Comparison of ENCODE assay signal across 8 mouse cellular contexts in the genomic region with DNA sequence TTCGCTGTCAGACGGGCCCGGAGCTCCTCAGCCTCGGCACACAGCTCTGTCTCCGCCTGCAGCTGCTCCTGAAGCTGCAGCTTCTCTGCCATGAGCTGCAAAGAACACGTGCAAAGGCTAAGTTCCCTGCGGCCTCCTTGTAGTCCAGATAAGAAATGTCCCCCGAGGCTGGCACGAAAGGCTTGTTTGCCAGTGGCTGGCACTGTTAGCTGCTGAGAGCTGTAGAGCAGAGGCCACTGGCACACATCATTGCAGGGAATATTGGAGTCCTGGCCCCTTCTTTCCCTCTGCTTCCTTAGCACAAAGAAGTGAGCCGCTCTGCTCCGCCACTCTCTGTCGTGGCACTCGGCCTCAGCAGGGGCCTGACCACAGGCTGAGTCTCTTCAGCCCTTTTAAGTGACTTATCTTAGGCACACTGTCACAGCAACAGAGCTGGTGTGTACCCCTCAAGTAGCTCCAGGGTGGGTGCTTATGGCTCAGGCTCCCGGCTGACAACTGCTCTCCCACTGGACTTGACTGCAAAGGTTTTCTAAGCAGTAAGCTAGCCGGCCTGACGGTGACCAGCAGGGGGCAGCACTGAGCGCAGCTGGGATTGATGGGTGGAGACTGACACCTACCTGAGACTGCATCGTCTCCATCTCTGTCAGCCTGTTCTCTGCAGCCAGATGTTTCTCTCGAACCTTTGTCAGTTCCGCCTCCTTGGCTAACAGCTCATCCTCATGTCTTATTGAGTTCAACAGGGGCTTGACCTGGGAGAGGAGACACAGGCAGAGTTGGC. TPM values are rescaled to one million over a fixed set of nuclear protein-coding genes. Genes with fewer than 3 reads are reported as not detected.
A peak's percentile ranks its signal among the peaks of the same experiment; 100 is the strongest.
DNase-seq lines count a peak whose midpoint lies in the region; ATAC-seq lines count a peak whose summit lies in the region.

No protein-coding gene starts in this region.

- H3K4me1 ChIP-seq in heart, embryonic 11.5 days (ENCODE audit: control insufficient read depth, insufficient read depth, low read length) = no peaks in the 10 kb centered on the region

- no peak overlapping the region for H3K9ac ChIP-seq in heart, embryonic 11.5 days (ENCODE audit: low read depth, low read length)

- no peak for ATAC-seq in heart, embryonic 11.5 days (replicated peaks; ENCODE audit: insufficient number of reproducible peaks, low FRiP score, low TSS enrichment)
- ATAC-seq in erythroblast, adult 5-6 weeks (replicated peaks; ENCODE audit: low FRiP score, poor library complexity, severe bottlenecking) = peak; percentile 48
- ATAC-seq in megakaryocyte-erythroid progenitor cell, adult 5-6 weeks (replicated peaks; ENCODE audit: low FRiP score, low TSS enrichment, poor library complexity, severe bottlenecking) = 0 out of 2 replicates have a peak, but pooled peaks have one; percentile 26

- H3K4me3 ChIP-seq in heart, embryonic 11.5 days (ENCODE audit: low read depth, low read length) = no peak overlapping the region

- WGBS in heart, embryonic 11.5 days (ENCODE audit: insufficient replicate concordance) = 68% methylated on average over 20 of the region's 20 CpGs

- DNase-seq in heart, adult 18-20 months = peak; percentile 64 to 91
- DNase-seq in brain, adult 2 months (ENCODE audit: low read depth, low spot score) = peak; percentile 90
- peak; percentile 80 to 87 for DNase-seq in heart, postnatal 36 days
- DNase-seq in left cerebral cortex, postnatal 10 days (ENCODE audit: extremely low spot score in 1 of 2, low spot score in 2 of 2) = peak; percentile 45 to 80
- peak; percentile 86 to 93 for DNase-seq in spleen, postnatal 10 days (ENCODE audit: low spot score in 2 of 2)

- no peaks in the 10 kb centered on the region for H3K27me3 ChIP-seq in heart, embryonic 11.5 days (ENCODE audit: control insufficient read depth, insufficient read depth, low read length)

- no peaks in the 10 kb centered on the region for H3K9me3 ChIP-seq in heart, embryonic 11.5 days (replicated peaks; ENCODE audit: control insufficient read depth, low read length)

- no peak overlapping the region for H3K27ac ChIP-seq in heart, embryonic 11.5 days (ENCODE audit: low read depth, low read length)

- H3K4me2 ChIP-seq in heart, embryonic 11.5 days = no peak overlapping the region

- peaks cover 69% of the 10 kb centered on the region for H3K36me3 ChIP-seq in heart, embryonic 11.5 days (ENCODE audit: control insufficient read depth, insufficient read depth, low read length)

- intact Hi-C loops in heart, postnatal 36 days (cut with DNase I) = loop anchor here (1.0 kb wide), 1 partner anchor 142 kb away; no protein-coding TSS in a partner anchor
- intact Hi-C loops in left cerebral cortex, postnatal 10 days (cut with DNase I) = loop anchor here (1.0 to 5.0 kb wide), 2 partner anchors 67 to 142 kb away; a partner anchor contains a TSS

RNA-seq across cellular contexts. Expression of a gene that starts 18.6 kb away (rescaled TPM):
- total RNA-seq in heart, adult 18-20 months (2021) = not detected
- polyA plus RNA-seq in heart, embryonic 11.5 days (2014; fragmentation: Nextera tagmentation; extraction: Ambion mirVana) = 0.67 and 0.89 TPM in 2 replicates
- 44.6 and 58.5 TPM in 2 replicates for total RNA-seq in erythroblast, adult 5-6 weeks (2015; ENCODE audit: low replicate concordance)
- total RNA-seq in erythroblast, adult 5-6 weeks (2017; ENCODE audit: low replicate concordance) = 77.3 and 107 TPM in 2 replicates
- not detected for total RNA-seq in heart, postnatal 36 days (2021)
- total RNA-seq in left cerebral cortex, postnatal 10 days (2021) = 1 to 10 TPM in 1 of 2 experiments, under 1 TPM in 1; 0.97 to 1.2 TPM
- 3.8 and 5.5 TPM in 2 replicates for total RNA-seq in megakaryocyte-erythroid progenitor cell, adult 5-6 weeks (2014; fragmentation: Nextera tagmentation)
- total RNA-seq in megakaryocyte-erythroid progenitor cell, adult 5-6 weeks (2017) = 1.4 and 1.6 TPM in 2 replicates

RNA-seq across cellular contexts. Expression of a gene that starts 46.5 kb away (rescaled TPM):
- total RNA-seq in heart, adult 18-20 months (2021) = under 1 TPM in 1 of 2 experiments, not detected in 1; 0.46 TPM
- 0.11 and 0.52 TPM in 2 replicates for polyA plus RNA-seq in heart, embryonic 11.5 days (2014; fragmentation: Nextera tagmentation; extraction: Ambion mirVana)
- total RNA-seq in erythroblast, adult 5-6 weeks (2015; ENCODE audit: low replicate concordance) = not detected in 2 replicates
- not detected in 2 replicates for total RNA-seq in erythroblast, adult 5-6 weeks (2017; ENCODE audit: low replicate concordance)
- under 1 TPM; 0.46 to 0.61 TPM for total RNA-seq in heart, postnatal 36 days (2021)
- total RNA-seq in left cerebral cortex, postnatal 10 days (2021) = under 1 TPM in 1 of 2 experiments, not detected in 1; 0.30 TPM
- total RNA-seq in megakaryocyte-erythroid progenitor cell, adult 5-6 weeks (2014; fragmentation: Nextera tagmentation) = not detected in 2 replicates
- total RNA-seq in megakaryocyte-erythroid progenitor cell, adult 5-6 weeks (2017) = 0.38 TPM in 1 of 2 replicates, not detected in the other

Comparison
In these comparisons a context has a peak if more than half of its experiments do, and no peak if none do; other contexts are left out.
1. RNA of a gene that starts 18.6 kb away (total RNA-seq): 44.6 to 107 TPM in erythroblast, adult 5-6 weeks; 1.4 to 5.5 TPM in megakaryocyte-erythroid progenitor cell, adult 5-6 weeks, 0.97 to 1.2 TPM in left cerebral cortex, postnatal 10 days, not detected in heart, postnatal 36 days and not detected in heart, adult 18-20 months; every median in the first group is over 4 times any median in the second.
2. Peak in every context shown above with its lines, with median percentiles within 50 percentile points of each other: DNase-seq.